Mouse (Mus musculus) testis, adult 2 months (tissue): ENCODE data around the gene Ccser1.

Experiments
- CTCF ChIP-seq: fragments of 200-500 bp; IDR thresholded peaks from 2 replicates; pipeline ENCODE4 v1.5.1; 2012; ENCODE audit warnings: low read depth, mild to moderate bottlenecking, inconsistent platforms, low read length, moderate library complexity; ENCODE audit not compliant: control insufficient read depth, insufficient read depth, insufficient replicate concordance
- POLR2A ChIP-seq: fragments of 200-500 bp; IDR thresholded peaks from 2 replicates; pipeline ENCODE4 v1.6.1; 2012; ENCODE audit warnings: low read depth, mild to moderate bottlenecking, inconsistent platforms, low read length, moderate library complexity; ENCODE audit not compliant: control insufficient read depth

GRCm38 (mm10) chr6:61326131-61326530, 146.0 kb downstream of the Ccser1 start:
- TF ChIP-seq CTCF (no peak), POLR2A (no peak)
